Mouse (Mus musculus): ENCODE results near the gene Crygc. TPM values are rescaled to one million over a fixed set of nuclear protein-coding genes. Genes with fewer than 3 reads are reported as not detected.
A peak's percentile ranks its signal among the peaks of the same experiment; 100 is the strongest.

Crygc gene
- total and polyA plus RNA-seq, 3 experiments, result not detected

DNA sequence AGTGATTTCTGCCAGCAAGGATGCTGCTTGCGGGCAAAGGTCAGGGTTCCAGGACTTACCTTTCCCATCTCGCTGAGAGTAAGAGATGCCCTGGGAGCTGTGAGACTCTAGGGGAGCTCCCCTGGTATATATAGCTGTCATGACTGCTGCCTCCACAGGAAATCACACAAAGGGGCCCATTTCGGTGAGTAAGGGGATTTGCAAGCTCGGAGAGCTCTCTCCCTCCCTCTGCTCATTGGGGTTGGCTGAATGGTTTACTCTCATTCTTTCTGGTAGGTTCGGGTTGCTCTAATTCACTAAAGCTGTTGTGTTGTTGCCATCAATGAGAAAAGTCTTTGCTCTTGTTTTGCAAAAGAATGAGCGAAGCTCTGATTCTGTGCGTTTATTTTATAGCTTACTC, 8.7 kb upstream of the Crygc start, which contains the start of gene Crygb:
Gene Crygb (minus strand): TSS at position 101 of the 400 bp plus-strand sequence.
- H3K4me3 ChIP-seq (replicated peaks in 1 of 3; ENCODE audit: low read depth in 2 of 3, low read length in 2 of 3, poor library complexity in 1 of 3), result no peak within 1 kb of the TSS
- H3K79me2 ChIP-seq (replicated peaks; ENCODE audit: control insufficient read depth, extremely low read depth, insufficient read depth, poor library complexity, severe bottlenecking), result no peaks in the 10 kb centered on the region
- H3K27me3 ChIP-seq (replicated peaks), result no peaks in the 10 kb centered on the region
- H3K9ac ChIP-seq (ENCODE audit: insufficient read depth, low read depth), result no peak within 1 kb of the TSS
- no peak within 1 kb of the TSS for H3K4me2 ChIP-seq (ENCODE audit: insufficient read depth, low read depth, poor library complexity, severe bottlenecking)
- dilution Hi-C loops (cut with MboI; ENCODE audit: extremely low pct_ligation_motif_present, extremely low pct_unique_long_range_greater_than_20kb, low sequenced_read_pairs), result no loop called here
- no peak for TF ChIP-seq SMC3 (IDR thresholded peaks at IDR 0.05; ENCODE audit: low read depth, low read length)
- TF ChIP-seq E2F4 (IDR thresholded peaks at IDR 0.05; ENCODE audit: insufficient replicate concordance, low read depth, low read length), result no peak
- TF ChIP-seq UBTF (IDR thresholded peaks at IDR 0.05; ENCODE audit: low read depth, low read length), result no peak
- TF ChIP-seq RCOR1 (conservative IDR thresholded peaks at IDR 0.05; ENCODE audit: low read depth, low read length), result no peak
- TF ChIP-seq EP300 (IDR thresholded peaks at IDR 0.05; ENCODE audit: low read length), result no peak
- no peak for TF ChIP-seq ZKSCAN1 (IDR thresholded peaks at IDR 0.05; ENCODE audit: borderline replicate concordance, low read depth, low read length)
- no peak for TF ChIP-seq HCFC1 (IDR thresholded peaks at IDR 0.05; ENCODE audit: low read depth, low read length)
- TF ChIP-seq NELFE (IDR thresholded peaks at IDR 0.05; ENCODE audit: low read depth, low read length), result no peak
- H3K36me3 ChIP-seq (replicated peaks in 1 of 2; ENCODE audit: control insufficient read depth in 1 of 2, insufficient read depth in 1 of 2, low read length in 1 of 2), result no peaks in the 10 kb centered on the region
- 0 out of 4 replicates have a peak, but pooled peaks cover 0 to 3% of the 10 kb centered on the region in 2 experiments for H3K4me1 ChIP-seq (ENCODE audit: control insufficient read depth in 1 of 2, insufficient read depth in 2 of 2)
- H3K9me3 ChIP-seq (replicated peaks; ENCODE audit: low read length), result no peaks in the 10 kb centered on the region
- DNase-seq (ENCODE audit: extremely low read depth), result no peak
- in situ Hi-C loops (cut with MboI; ENCODE audit: low pct_ligation_motif_present, low pct_unique_long_range_greater_than_20kb, low sequenced_read_pairs), result no loop called here
- no peak within 1 kb of the TSS for H3K27ac ChIP-seq (ENCODE audit: insufficient read depth, low read depth)

DNA sequence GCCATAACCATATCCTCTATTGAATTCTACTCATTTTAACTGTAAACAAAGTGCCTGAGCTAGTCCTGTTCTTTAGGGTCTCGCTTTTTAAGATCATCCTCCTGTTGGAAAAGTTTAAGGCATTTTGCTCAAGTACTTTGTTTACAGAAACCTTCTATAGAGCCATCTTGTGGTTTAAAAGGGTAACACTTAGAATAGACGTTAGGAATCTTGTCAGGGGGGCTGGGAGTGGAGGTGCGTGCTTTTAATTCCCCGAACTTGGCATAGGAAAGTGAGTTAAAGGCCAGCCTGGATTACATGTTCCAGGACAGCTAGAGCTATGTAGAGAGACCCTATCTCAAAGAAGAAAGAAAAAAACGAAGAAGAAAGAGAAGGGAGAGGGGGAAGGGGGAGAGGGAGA, 2.1 kb upstream of the Crygc start:
- Histone ChIP-seq H3K27ac (ENCODE audit: insufficient read depth, low read depth) (no peak overlapping the region), H3K9ac (ENCODE audit: insufficient read depth, low read depth) (no peak overlapping the region), H3K36me3 (replicated peaks in 1 of 2; ENCODE audit: control insufficient read depth in 1 of 2, insufficient read depth in 1 of 2, low read length in 1 of 2) (no peaks in the 10 kb centered on the region), H3K27me3 (replicated peaks) (no peaks in the 10 kb centered on the region), H3K4me3 (replicated peaks in 1 of 3; ENCODE audit: low read depth in 2 of 3, low read length in 2 of 3, poor library complexity in 1 of 3) (no peak overlapping the region), H3K79me2 (replicated peaks; ENCODE audit: control insufficient read depth, extremely low read depth, insufficient read depth, poor library complexity, severe bottlenecking) (no peaks in the 10 kb centered on the region), H3K4me1 (ENCODE audit: control insufficient read depth in 1 of 2, insufficient read depth in 2 of 2) (no peaks in the 10 kb centered on the region), H3K9me3 (replicated peaks; ENCODE audit: low read length) (no peaks in the 10 kb centered on the region), H3K4me2 (ENCODE audit: insufficient read depth, low read depth, poor library complexity, severe bottlenecking) (no peak overlapping the region)
- peak; percentile 41 for TF ChIP-seq SMC3 (IDR thresholded peaks at IDR 0.05; ENCODE audit: low read depth, low read length)
- peak; percentile 13 for TF ChIP-seq RAD21 (IDR thresholded peaks at IDR 0.05; ENCODE audit: low read depth, low read length)
- TF ChIP-seq USF2 (conservative IDR thresholded peaks at IDR 0.05; ENCODE audit: low read depth, low read length), result no peak
- no peak for TF ChIP-seq CHD1 (IDR thresholded peaks at IDR 0.05; ENCODE audit: low read depth, low read length)
- peak in 1 of 2 experiments; percentile 55; a peak in 2 of 4 replicates for TF ChIP-seq CTCF (conservative IDR thresholded peaks at IDR 0.05 in 1 of 2, IDR thresholded peaks at IDR 0.05 in 1 of 2; ENCODE audit: low read depth in 2 of 2, low read length in 2 of 2)
- TF ChIP-seq NRF1 (IDR thresholded peaks at IDR 0.05; ENCODE audit: low read depth, low read length), result no peak
- no peak for TF ChIP-seq ZMIZ1 (IDR thresholded peaks at IDR 0.05; ENCODE audit: low read depth, low read length)
- no peak for TF ChIP-seq ELF1 (IDR thresholded peaks at IDR 0.05; ENCODE audit: low read depth, low read length)
- DNase-seq (ENCODE audit: extremely low read depth), result no peak
- in situ Hi-C loops (cut with MboI; ENCODE audit: low pct_ligation_motif_present, low pct_unique_long_range_greater_than_20kb, low sequenced_read_pairs) (no loop called here), dilution Hi-C loops (cut with MboI; ENCODE audit: extremely low pct_ligation_motif_present, extremely low pct_unique_long_range_greater_than_20kb, low sequenced_read_pairs) (no loop called here)
